Mouse (Mus musculus) intestine, postnatal 0 days (tissue): ENCODE data around the gene Frmd4a. TPM values are rescaled to one million over a fixed set of nuclear protein-coding genes. Genes with fewer than 3 reads are reported as not detected.
"Not testable (repeated sequence)": the region's sequence is repeated elsewhere in the genome, so short reads cannot be mapped to it uniquely, and the experiment has no call there.

Source experiments
- ATAC-seq: fragments of 200-750 bp; cut with Nextera tagmentation; 2 replicates; pipeline ENCODE4 v1.8.0; 2017; ENCODE audit warnings: mild to moderate bottlenecking, moderate TSS enrichment, moderate library complexity
- H3K27ac ChIP-seq: fragments of 300-500 bp; sonication (generic); 2 replicates; pipeline ENCODE4 v1.5.1; 2014; ENCODE audit warnings: mild to moderate bottlenecking, low read depth, low read length, moderate library complexity
- H3K27me3 ChIP-seq: fragments of 300-500 bp; sonication (generic); replicated peaks from 2 replicates; pipeline ENCODE4 v1.6.1; 2014; ENCODE audit warnings: low read length, mixed read lengths; ENCODE audit not compliant: control insufficient read depth, insufficient read depth
- H3K36me3 ChIP-seq: fragments of 300-500 bp; sonication (generic); 2 replicates; pipeline ENCODE4 v1.6.1; 2014; ENCODE audit warnings: mild to moderate bottlenecking, moderate library complexity; ENCODE audit not compliant: control insufficient read depth, insufficient read depth
- H3K4me1 ChIP-seq: fragments of 300-500 bp; sonication (generic); replicated peaks from 2 replicates; pipeline ENCODE4 v1.6.1; 2014; ENCODE audit warnings: antibody characterized with exemption, low read length, mixed read lengths; ENCODE audit not compliant: control insufficient read depth, insufficient read depth
- H3K4me2 ChIP-seq: fragments of 300-500 bp; sonication (generic); replicated peaks from 2 replicates; pipeline ENCODE4 v1.6.1; 2014; ENCODE audit warnings: low read depth, mild to moderate bottlenecking, moderate library complexity
- H3K4me3 ChIP-seq: fragments of 300-500 bp; sonication (generic); 2 replicates; pipeline ENCODE4 v1.5.1; 2014; ENCODE audit warnings: low read depth, low read length
- H3K9ac ChIP-seq: fragments of 300-500 bp; sonication (generic); 2 replicates; pipeline ENCODE4 v1.6.1; 2014; ENCODE audit warnings: mild to moderate bottlenecking, low read depth, low read length
- H3K9me3 ChIP-seq: fragments of 300-500 bp; sonication (generic); 2 replicates; pipeline ENCODE4 v1.6.1; 2016; ENCODE audit warnings: mixed run types; ENCODE audit not compliant: control insufficient read depth
- CTCF ChIP-seq: sonication (generic); IDR thresholded peaks from 2 replicates; pipeline ENCODE4 v1.5.1; 2016; ENCODE audit warnings: low read depth, mild to moderate bottlenecking, control low read depth, antibody characterized with exemption, moderate library complexity
- WGBS: fragments of 180-500 bp; shearing (Covaris S2); extraction: QIAGEN DNeasy Blood & Tissue Kit; methylation state at CpG from one replicate; pipeline ENCODE4 v1.1.7; 2014; 5-methylcytosine and 5-hydroxymethylcytosine counted together
- polyA plus RNA-seq: library from polyadenylated mRNA; unstranded; fragments of >200 nt; fragmentation: Nextera tagmentation; extraction: Ambion mirVana; gene quantifications from 2 replicates; pipeline ENCODE4 v1.2.1, GENCODE M21; 2015

Frmd4a gene
- polyA plus RNA-seq, 1 experiment from 2014 or later, result 4.5 TPM

- H3K9me3 ChIP-seq, result no peaks in the 10 kb centered on the region
- no peaks in the 10 kb centered on the region for H3K27me3 ChIP-seq
- H3K36me3 ChIP-seq, result peaks cover 31% of the 10 kb centered on the region
- no peak overlapping the region for H3K4me3 ChIP-seq
- no peaks in the 10 kb centered on the region for H3K4me1 ChIP-seq
- H3K4me2 ChIP-seq, result no peak overlapping the region
- H3K9ac ChIP-seq, result no peak overlapping the region
- no peak for ATAC-seq
- H3K27ac ChIP-seq, result no peak overlapping the region
- WGBS, result 61% methylated on average over 2 of the region's 2 CpGs
- no peak for TF ChIP-seq CTCF
Observed at GRCm38 (mm10) chr2:4615014-4615546, 597.6 kb downstream of the Frmd4a start.

- no peak for TF ChIP-seq CTCF
- Histone ChIP-seq H3K9me3 (no peaks in the 10 kb centered on the region), H3K36me3 (peaks cover 14% of the 10 kb centered on the region), H3K27me3 (no peaks in the 10 kb centered on the region), H3K4me2 (no peak overlapping the region), H3K4me3 (no peak overlapping the region), H3K4me1 (no peaks in the 10 kb centered on the region), H3K9ac (no peak overlapping the region), H3K27ac (no peak overlapping the region)
- ATAC-seq, result no peak
- 89% methylated on average over 4 of the region's 4 CpGs for WGBS
Observed at GRCm38 (mm10) chr2:4616995-4617394, 599.5 kb downstream of the Frmd4a start.

- H3K27me3 ChIP-seq, H3K27ac ChIP-seq, H3K4me2 ChIP-seq, H3K36me3 ChIP-seq, ATAC-seq, H3K9me3 ChIP-seq, H3K4me1 ChIP-seq, H3K4me3 ChIP-seq, H3K9ac ChIP-seq: not testable (repeated sequence)
Observed at GRCm38 (mm10) chr2:4619126-4619525, 601.6 kb downstream of the Frmd4a start.

GRCm38 (mm10) chr2:4619893-4620593, 602.5 kb downstream of the Frmd4a start:
- Histone ChIP-seq H3K36me3 (peaks cover 11% of the 10 kb centered on the region), H3K9me3 (no peaks in the 10 kb centered on the region), H3K27me3 (no peaks in the 10 kb centered on the region), H3K4me1 (no peaks in the 10 kb centered on the region), H3K27ac (no peak overlapping the region), H3K4me3 (no peak overlapping the region), H3K9ac (no peak overlapping the region), H3K4me2 (no peak overlapping the region)
- WGBS, result 68% methylated on average over 6 of the region's 6 CpGs
- no peak for TF ChIP-seq CTCF
- ATAC-seq, result no peak

GRCm38 (mm10) chr2:4620640-4621401, 603.3 kb downstream of the Frmd4a start:
- no peaks in the 10 kb centered on the region for H3K4me1 ChIP-seq
- TF ChIP-seq CTCF, result no peak
- H3K4me2 ChIP-seq, result no peak overlapping the region
- WGBS, result 74% methylated on average over 12 of the region's 12 CpGs
- H3K9me3 ChIP-seq, result no peaks in the 10 kb centered on the region
- H3K4me3 ChIP-seq, result no peak overlapping the region
- no peak overlapping the region for H3K9ac ChIP-seq
- H3K36me3 ChIP-seq, result peaks cover 11% of the 10 kb centered on the region
- no peak overlapping the region for H3K27ac ChIP-seq
- H3K27me3 ChIP-seq, result no peaks in the 10 kb centered on the region
- ATAC-seq, result no peak

GRCm38 (mm10) chr2:4621471-4621985, 604.0 kb downstream of the Frmd4a start:
- TF ChIP-seq CTCF, result no peak
- Histone ChIP-seq H3K9me3 (no peaks in the 10 kb centered on the region), H3K36me3 (peaks cover 11% of the 10 kb centered on the region), H3K27ac (no peak overlapping the region), H3K27me3 (no peaks in the 10 kb centered on the region), H3K4me2 (no peak overlapping the region), H3K4me1 (no peaks in the 10 kb centered on the region), H3K9ac (no peak overlapping the region), H3K4me3 (no peak overlapping the region)
- WGBS, result 64% methylated on average over 3 of the region's 3 CpGs
- no peak for ATAC-seq
